Mouse (Mus musculus): Measurements from ENCODE around the gene Specc1l. TPM values are rescaled to one million over a fixed set of nuclear protein-coding genes. Genes with fewer than 3 reads are reported as not detected.

The Specc1l gene
- polyA plus RNA-seq, 1 experiment from 2014 or later = 32.7 TPM

GRCm38 (mm10) chr10:75212981-75213380, 1.1 kb downstream of the Specc1l start:
- no peaks in the 10 kb centered on the region for H3K36me3 ChIP-seq (ENCODE audit: control insufficient read depth, insufficient read depth, low read length)
- peak overlapping the region; percentile 62 for H3K4me2 ChIP-seq (replicated peaks; ENCODE audit: low read depth, low read length)
- H3K27me3 ChIP-seq (ENCODE audit: control insufficient read depth, insufficient read depth, low read length) = no peaks in the 10 kb centered on the region
- no peaks in the 10 kb centered on the region for H3K9me3 ChIP-seq (ENCODE audit: control insufficient read depth, low read depth, low read length)
- peak overlapping the region; percentile 79; the same call in 1 of the 2 replicates for H3K9ac ChIP-seq (replicated peaks; ENCODE audit: low read depth, low read length)
- 48% methylated on average over 7 of the region's 7 CpGs for WGBS
- ATAC-seq (ENCODE audit: insufficient number of reproducible peaks, insufficient read depth, low FRiP score, low read depth) = no peak
- peaks cover 10% of the 10 kb centered on the region; the same call in 1 of the 2 replicates for H3K4me1 ChIP-seq (ENCODE audit: control insufficient read depth, insufficient read depth, low read length)
- H3K27ac ChIP-seq (ENCODE audit: low read length) = no peak overlapping the region
- H3K4me3 ChIP-seq (ENCODE audit: low read depth, low read length) = peak overlapping the region; percentile 83

DNA sequence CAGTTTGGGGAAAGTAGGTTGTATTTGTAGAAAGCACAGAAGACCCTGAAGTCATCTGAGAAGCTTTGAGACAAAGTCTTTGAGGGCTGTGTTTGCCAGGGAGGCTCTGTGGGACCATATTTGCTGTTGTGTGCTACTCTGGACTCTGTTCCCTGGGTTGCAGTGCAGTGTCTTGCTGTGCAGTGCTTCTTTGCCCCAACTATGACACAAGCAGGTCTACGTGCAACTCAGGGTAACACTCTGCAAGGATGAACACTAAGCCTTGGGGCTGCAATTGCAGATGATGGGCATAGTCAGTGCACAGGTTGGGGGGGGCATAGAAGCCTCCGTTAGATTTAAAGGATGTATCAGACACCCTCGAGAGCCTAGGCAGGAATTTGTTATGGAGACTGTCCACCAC, 8.8 kb downstream of the Specc1l start:
- peaks cover 16% of the 10 kb centered on the region for H3K4me1 ChIP-seq (ENCODE audit: control insufficient read depth, insufficient read depth, low read length)
- no peak for ATAC-seq (ENCODE audit: insufficient number of reproducible peaks, insufficient read depth, low FRiP score, low read depth)
- H3K9ac ChIP-seq (replicated peaks; ENCODE audit: low read depth, low read length) = no peak overlapping the region
- H3K4me3 ChIP-seq (ENCODE audit: low read depth, low read length) = no peak overlapping the region
- WGBS = 85% methylated on average over 3 of the region's 3 CpGs
- no peaks in the 10 kb centered on the region for H3K9me3 ChIP-seq (ENCODE audit: control insufficient read depth, low read depth, low read length)
- no peaks in the 10 kb centered on the region for H3K27me3 ChIP-seq (ENCODE audit: control insufficient read depth, insufficient read depth, low read length)
- no peaks in the 10 kb centered on the region for H3K36me3 ChIP-seq (ENCODE audit: control insufficient read depth, insufficient read depth, low read length)
- H3K27ac ChIP-seq (ENCODE audit: low read length) = no peak overlapping the region
- no peak overlapping the region for H3K4me2 ChIP-seq (replicated peaks; ENCODE audit: low read depth, low read length)

DNA sequence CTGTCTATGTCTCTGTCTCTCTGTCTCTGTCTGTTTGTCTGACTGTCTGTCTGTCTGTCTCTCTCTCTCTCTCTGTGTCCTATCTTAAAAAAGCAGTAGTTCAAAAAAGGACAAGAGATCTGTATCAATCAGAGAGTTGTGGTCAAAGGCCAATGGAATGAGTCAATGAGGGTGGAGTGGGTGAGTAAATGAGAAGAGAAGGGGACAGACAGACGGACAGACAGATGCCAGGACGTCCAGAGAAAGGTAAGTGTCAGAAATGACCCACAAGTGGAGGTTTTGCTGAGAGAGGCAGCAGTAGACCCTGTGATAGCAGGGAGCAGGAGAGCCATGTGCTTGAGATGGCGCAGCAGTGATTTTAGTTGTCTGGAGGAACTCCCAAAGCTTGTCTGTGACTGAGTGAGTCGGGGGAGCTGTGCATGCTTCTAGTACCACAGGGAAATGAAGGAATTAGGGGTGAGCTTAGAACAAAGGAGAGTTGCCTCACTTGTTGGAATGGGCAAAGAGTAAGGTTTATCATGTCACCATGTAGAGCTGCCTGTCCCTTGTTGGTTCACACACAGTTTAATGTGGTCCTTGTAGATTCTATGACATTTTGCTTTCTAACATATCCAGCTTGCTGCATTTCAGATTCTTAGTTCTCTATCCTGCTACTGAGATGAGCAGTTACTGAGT, 10.2 kb downstream of the Specc1l start:
- H3K27me3 ChIP-seq (ENCODE audit: control insufficient read depth, insufficient read depth, low read length) = no peaks in the 10 kb centered on the region
- no peak for ATAC-seq (ENCODE audit: insufficient number of reproducible peaks, insufficient read depth, low FRiP score, low read depth)
- no peak overlapping the region for H3K9ac ChIP-seq (replicated peaks; ENCODE audit: low read depth, low read length)
- no peak overlapping the region for H3K27ac ChIP-seq (ENCODE audit: low read length)
- H3K9me3 ChIP-seq (ENCODE audit: control insufficient read depth, low read depth, low read length) = no peaks in the 10 kb centered on the region
- H3K36me3 ChIP-seq (ENCODE audit: control insufficient read depth, insufficient read depth, low read length) = no peaks in the 10 kb centered on the region
- H3K4me1 ChIP-seq (ENCODE audit: control insufficient read depth, insufficient read depth, low read length) = peaks cover 16% of the 10 kb centered on the region
- H3K4me3 ChIP-seq (ENCODE audit: low read depth, low read length) = no peak overlapping the region
- 63% methylated on average over 4 of the region's 4 CpGs for whole genome bisulfite sequencing
- no peak overlapping the region for H3K4me2 ChIP-seq (replicated peaks; ENCODE audit: low read depth, low read length)

- Histone ChIP-seq H3K27ac (ENCODE audit: low read length) (no peak overlapping the region), H3K4me1 (ENCODE audit: control insufficient read depth, insufficient read depth, low read length) (peaks cover 16% of the 10 kb centered on the region), H3K4me2 (replicated peaks; ENCODE audit: low read depth, low read length) (no peak overlapping the region), H3K9ac (replicated peaks; ENCODE audit: low read depth, low read length) (no peak overlapping the region), H3K4me3 (ENCODE audit: low read depth, low read length) (no peak overlapping the region), H3K27me3 (ENCODE audit: control insufficient read depth, insufficient read depth, low read length) (no peaks in the 10 kb centered on the region), H3K36me3 (ENCODE audit: control insufficient read depth, insufficient read depth, low read length) (no peaks in the 10 kb centered on the region), H3K9me3 (ENCODE audit: control insufficient read depth, low read depth, low read length) (no peaks in the 10 kb centered on the region)
- ATAC-seq (ENCODE audit: insufficient number of reproducible peaks, insufficient read depth, low FRiP score, low read depth) = no peak; the same call in 1 of the 2 replicates
- WGBS = 41% methylated on average over 5 of the region's 5 CpGs
These were observed 10.7 kb downstream of the Specc1l start for GRCm38 (mm10) chr10:75222611-75222998.

- H3K4me2 ChIP-seq (replicated peaks; ENCODE audit: low read depth, low read length) = no peak overlapping the region
- H3K9me3 ChIP-seq (ENCODE audit: control insufficient read depth, low read depth, low read length) = no peaks in the 10 kb centered on the region
- no peak overlapping the region for H3K9ac ChIP-seq (replicated peaks; ENCODE audit: low read depth, low read length)
- no peak for ATAC-seq (ENCODE audit: insufficient number of reproducible peaks, insufficient read depth, low FRiP score, low read depth)
- H3K36me3 ChIP-seq (ENCODE audit: control insufficient read depth, insufficient read depth, low read length) = no peaks in the 10 kb centered on the region; the same call in 1 of the 2 replicates
- no peak overlapping the region for H3K4me3 ChIP-seq (ENCODE audit: low read depth, low read length)
- peaks cover 16% of the 10 kb centered on the region for H3K4me1 ChIP-seq (ENCODE audit: control insufficient read depth, insufficient read depth, low read length)
- no peaks in the 10 kb centered on the region for H3K27me3 ChIP-seq (ENCODE audit: control insufficient read depth, insufficient read depth, low read length)
- WGBS = 61% methylated on average over 3 of the region's 3 CpGs
- H3K27ac ChIP-seq (ENCODE audit: low read length) = no peak overlapping the region
These were observed 12.3 kb downstream of the Specc1l start for GRCm38 (mm10) chr10:75224154-75224553.

DNA sequence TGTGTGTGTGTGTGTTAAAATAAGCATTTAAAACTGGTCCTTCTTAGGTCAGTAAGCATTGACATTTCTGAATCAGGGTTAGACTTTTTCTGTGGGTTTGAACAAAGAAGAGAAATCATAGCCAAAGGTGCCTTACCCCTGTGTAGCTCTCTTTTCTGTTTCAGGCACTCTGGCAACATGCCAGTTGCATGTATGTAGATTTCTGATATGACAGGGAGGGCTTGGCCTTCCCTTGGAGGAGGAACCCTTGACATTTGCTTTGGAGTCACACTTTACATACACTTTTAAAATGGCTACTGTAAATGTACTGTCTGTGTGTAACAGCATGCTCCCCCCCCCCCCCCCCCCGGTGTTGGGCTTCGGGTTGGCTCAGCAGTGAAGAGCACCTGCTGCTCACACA, 12.8 kb downstream of the Specc1l start:
- H3K4me3 ChIP-seq (ENCODE audit: low read depth, low read length) = no peak overlapping the region
- 28% methylated on average over 2 of the region's 2 CpGs for WGBS
- H3K4me1 ChIP-seq (ENCODE audit: control insufficient read depth, insufficient read depth, low read length) = peaks cover 16% of the 10 kb centered on the region
- H3K4me2 ChIP-seq (replicated peaks; ENCODE audit: low read depth, low read length) = no peak overlapping the region
- no peak overlapping the region for H3K27ac ChIP-seq (ENCODE audit: low read length)
- H3K27me3 ChIP-seq (ENCODE audit: control insufficient read depth, insufficient read depth, low read length) = no peaks in the 10 kb centered on the region
- H3K36me3 ChIP-seq (ENCODE audit: control insufficient read depth, insufficient read depth, low read length) = no peaks in the 10 kb centered on the region; the same call in 1 of the 2 replicates
- no peaks in the 10 kb centered on the region for H3K9me3 ChIP-seq (ENCODE audit: control insufficient read depth, low read depth, low read length)
- no peak for ATAC-seq (ENCODE audit: insufficient number of reproducible peaks, insufficient read depth, low FRiP score, low read depth)
- H3K9ac ChIP-seq (replicated peaks; ENCODE audit: low read depth, low read length) = no peak overlapping the region

- H3K9ac ChIP-seq (replicated peaks; ENCODE audit: low read depth, low read length) = no peak overlapping the region
- H3K9me3 ChIP-seq (ENCODE audit: control insufficient read depth, low read depth, low read length) = no peaks in the 10 kb centered on the region
- peaks cover 6% of the 10 kb centered on the region for H3K4me1 ChIP-seq (ENCODE audit: control insufficient read depth, insufficient read depth, low read length)
- ATAC-seq (ENCODE audit: insufficient number of reproducible peaks, insufficient read depth, low FRiP score, low read depth) = no peak
- H3K27ac ChIP-seq (ENCODE audit: low read length) = no peak overlapping the region
- H3K36me3 ChIP-seq (ENCODE audit: control insufficient read depth, insufficient read depth, low read length) = peaks cover 16% of the 10 kb centered on the region
- H3K4me2 ChIP-seq (replicated peaks; ENCODE audit: low read depth, low read length) = no peak overlapping the region
- H3K4me3 ChIP-seq (ENCODE audit: low read depth, low read length) = no peak overlapping the region
- 83% methylated on average over 3 of the region's 3 CpGs for WGBS
- H3K27me3 ChIP-seq (ENCODE audit: control insufficient read depth, insufficient read depth, low read length) = no peaks in the 10 kb centered on the region
These were observed 15.5 kb downstream of the Specc1l start for GRCm38 (mm10) chr10:75227381-75227780.

DNA sequence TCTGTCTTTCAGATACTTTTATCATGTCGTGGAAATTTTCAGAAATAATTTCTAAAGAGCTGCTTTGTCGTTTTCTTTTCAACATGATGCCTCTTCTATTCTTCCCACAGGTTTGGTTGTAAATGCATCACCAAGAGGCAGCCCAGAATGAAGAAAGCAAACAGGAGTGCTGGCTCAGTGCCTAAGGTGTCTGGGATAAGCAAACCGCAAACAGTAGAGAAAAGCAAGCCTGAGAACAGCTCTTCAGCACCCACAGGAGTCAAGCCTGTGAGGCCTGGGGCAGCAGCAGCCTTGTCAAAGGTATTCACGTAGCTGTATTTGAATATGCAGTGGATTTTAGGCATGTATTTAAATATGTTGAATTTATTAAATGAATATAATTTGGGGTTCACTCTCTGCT, 18.7 kb downstream of the Specc1l start:
- no peak for ATAC-seq (ENCODE audit: insufficient number of reproducible peaks, insufficient read depth, low FRiP score, low read depth)
- no peaks in the 10 kb centered on the region for H3K27me3 ChIP-seq (ENCODE audit: control insufficient read depth, insufficient read depth, low read length)
- no peak overlapping the region for H3K4me2 ChIP-seq (replicated peaks; ENCODE audit: low read depth, low read length)
- WGBS = 72% methylated on average over 4 of the region's 4 CpGs
- no peaks in the 10 kb centered on the region for H3K4me1 ChIP-seq (ENCODE audit: control insufficient read depth, insufficient read depth, low read length)
- H3K27ac ChIP-seq (ENCODE audit: low read length) = no peak overlapping the region
- H3K36me3 ChIP-seq (ENCODE audit: control insufficient read depth, insufficient read depth, low read length) = peaks cover 21% of the 10 kb centered on the region
- no peaks in the 10 kb centered on the region for H3K9me3 ChIP-seq (ENCODE audit: control insufficient read depth, low read depth, low read length)
- no peak overlapping the region for H3K9ac ChIP-seq (replicated peaks; ENCODE audit: low read depth, low read length)
- no peak overlapping the region for H3K4me3 ChIP-seq (ENCODE audit: low read depth, low read length)

GRCm38 (mm10) chr10:75231876-75232275, 20.0 kb downstream of the Specc1l start:
- peaks cover 21% of the 10 kb centered on the region for H3K36me3 ChIP-seq (ENCODE audit: control insufficient read depth, insufficient read depth, low read length)

More at GRCm38 (mm10) chr10:75231876-75232275, 20.0 kb downstream of the Specc1l start:
- Histone ChIP-seq H3K4me1 (ENCODE audit: control insufficient read depth, insufficient read depth, low read length) (no peaks in the 10 kb centered on the region), H3K27me3 (ENCODE audit: control insufficient read depth, insufficient read depth, low read length) (no peaks in the 10 kb centered on the region), H3K9ac (replicated peaks; ENCODE audit: low read depth, low read length) (no peak overlapping the region), H3K4me3 (ENCODE audit: low read depth, low read length) (no peak overlapping the region), H3K9me3 (ENCODE audit: control insufficient read depth, low read depth, low read length) (no peaks in the 10 kb centered on the region), H3K4me2 (replicated peaks; ENCODE audit: low read depth, low read length) (no peak overlapping the region), H3K27ac (ENCODE audit: low read length) (no peak overlapping the region)
- WGBS = 94% methylated on average over 1 of the region's 1 CpGs
- ATAC-seq (ENCODE audit: insufficient number of reproducible peaks, insufficient read depth, low FRiP score, low read depth) = no peak

All from stomach, embryonic 14.5 days (tissue).